Mouse (Mus musculus): ENCODE measurements around the gene Prkce.

GRCm38 (mm10) chr17:86617570-86618237, 450.1 kb downstream of the Prkce start:
- no peak for TF ChIP-seq POLR2AphosphoS2 (IDR thresholded peaks at IDR 0.05; ENCODE audit: insufficient read length, low read depth)
- no peak for TF ChIP-seq CEBPB (IDR thresholded peaks at IDR 0.05; ENCODE audit: insufficient read depth, poor library complexity, severe bottlenecking)
- no peak for TF ChIP-seq USF1 (IDR thresholded peaks at IDR 0.05; ENCODE audit: low read depth)
- no peak for TF ChIP-seq POLR2A (IDR thresholded peaks at IDR 0.05; ENCODE audit: insufficient read length, low read depth)
- no peak for TF ChIP-seq E2F4 (IDR thresholded peaks at IDR 0.05; ENCODE audit: insufficient read depth)
- no peak for TF ChIP-seq MAX (IDR thresholded peaks at IDR 0.05; ENCODE audit: low read depth)
- no peak for TF ChIP-seq REST (IDR thresholded peaks at IDR 0.05; ENCODE audit: insufficient read depth, insufficient read length)
- no peak for TF ChIP-seq TCF3 (IDR thresholded peaks at IDR 0.05; ENCODE audit: insufficient read length, low read depth)
- no peak for TF ChIP-seq SRF (IDR thresholded peaks at IDR 0.05; ENCODE audit: control insufficient read depth, insufficient read length, low read depth)
